18 mouse cellular contexts compared by ENCODE assay signal in the genomic region with DNA sequence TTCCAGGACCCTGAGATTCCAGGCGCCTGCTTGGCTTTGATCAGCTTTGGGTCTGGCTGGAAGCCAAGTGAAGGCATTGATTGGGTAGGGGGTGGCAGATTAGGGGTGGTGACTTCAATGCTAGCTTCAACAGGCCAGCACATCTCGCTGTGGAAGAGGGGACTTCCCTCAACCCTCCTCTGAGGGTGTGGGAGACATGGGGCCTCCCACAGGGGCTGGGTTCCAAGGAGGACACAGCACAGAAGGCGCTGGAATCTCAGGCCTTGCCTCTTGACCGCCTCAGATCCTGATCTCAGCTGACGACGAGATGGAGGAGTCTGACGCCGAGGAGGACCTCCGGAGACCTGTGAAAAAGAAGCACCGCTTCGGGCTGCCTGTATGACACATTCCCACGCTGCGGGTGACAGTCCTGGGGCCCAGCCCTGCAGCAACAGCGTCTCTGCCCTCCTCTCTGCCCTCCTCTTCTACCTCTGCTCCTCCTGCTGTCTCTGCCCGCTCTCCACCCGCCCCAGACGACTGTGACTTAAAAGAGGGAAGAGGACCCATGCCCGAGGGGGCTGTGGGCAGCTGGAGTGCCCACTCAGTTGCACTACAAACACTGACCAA. TPM values are rescaled to one million over a fixed set of nuclear protein-coding genes. Genes with fewer than 3 reads are reported as not detected.
DNase-seq lines count a peak whose midpoint lies in the region; ATAC-seq and TF ChIP-seq lines count a peak whose summit lies in the region.
"Had no signal": no experiment of that assay in that cellular context is flagged by ENCODE, and none has a peak within 500 bp of the region (broad histone marks: within the 10 kb centered on the region; RNA-seq: fewer than 3 reads in every experiment).

No protein-coding gene starts in this region.

- H3K36me3 ChIP-seq in heart, embryonic 13.5 days = peaks cover 38% of the 10 kb centered on the region
- H3K36me3 ChIP-seq in liver, adult 2 months (ENCODE audit: control insufficient read depth, insufficient read depth, low read length) = no peaks in the 10 kb centered on the region
- peaks cover 10% of the 10 kb centered on the region; the same call in 1 of the 2 replicates for H3K36me3 ChIP-seq in liver, embryonic 11.5 days (ENCODE audit: control insufficient read depth, insufficient read depth, low read length)
- no peaks in the 10 kb centered on the region for H3K36me3 ChIP-seq in thymus, adult 2 months (ENCODE audit: control insufficient read depth, insufficient read depth, low read length)
- H3K36me3 ChIP-seq: stomach, embryonic 15.5 days had no signal

- intact Hi-C loops in heart, postnatal 10 days (cut with DNase I) = no loop called here

- peaks cover 51% of the 10 kb centered on the region for H3K4me1 ChIP-seq in heart, embryonic 13.5 days
- peaks cover 28% of the 10 kb centered on the region for H3K4me1 ChIP-seq in liver, adult 2 months (ENCODE audit: control insufficient read depth, insufficient read depth, low read length)
- peaks cover 43% of the 10 kb centered on the region for H3K4me1 ChIP-seq in liver, embryonic 11.5 days (replicated peaks; ENCODE audit: control insufficient read depth, insufficient read depth, low read length)
- H3K4me1 ChIP-seq in thymus, adult 2 months (replicated peaks; ENCODE audit: control insufficient read depth, insufficient read depth, low read length) = no peaks in the 10 kb centered on the region
- H3K4me1 ChIP-seq: neural tube, embryonic 12.5 days had no signal

- no peak for TF ChIP-seq CTCF in liver, adult 2 months (IDR thresholded peaks at IDR 0.05; ENCODE audit: low read depth, low read length)
- no peak for TF ChIP-seq CTCF in thymus, adult 2 months (IDR thresholded peaks at IDR 0.05; ENCODE audit: borderline replicate concordance, control insufficient read depth, extremely low read depth, insufficient read depth, low read length, poor library complexity)

- no peaks in the 10 kb centered on the region for H3K9me3 ChIP-seq in heart, embryonic 13.5 days
- H3K9me3 ChIP-seq in liver, embryonic 11.5 days (ENCODE audit: control insufficient read depth, low read length) = no peaks in the 10 kb centered on the region
- H3K9me3 ChIP-seq: embryonic facial prominence, embryonic 12.5 days; limb, embryonic 12.5 days; megakaryocyte, embryonic 14.5 days; neural tube, embryonic 12.5 days; stomach, embryonic 15.5 days had no signal

- no peak for ATAC-seq in heart, embryonic 13.5 days (ENCODE audit: extremely low read depth, insufficient number of reproducible peaks, low FRiP score, low TSS enrichment)
- no peak for ATAC-seq in liver, embryonic 11.5 days (replicated peaks; ENCODE audit: low FRiP score)

- DNase-seq in heart, postnatal 10 days = no peak
- no peak for DNase-seq in liver, adult 2 months (ENCODE audit: extremely low read depth, low read depth, low spot score)
- no peak for DNase-seq in liver
- no peak for DNase-seq in liver, embryonic 11.5 days (ENCODE audit: low spot score)
- peak; percentile 74 for DNase-seq in lung, postnatal 10 days
- DNase-seq in thymus, adult 2 months = no peak
- DNase-seq in gastrocnemius, adult 18-20 months (ENCODE audit: low spot score) = no peak
- DNase-seq: cerebellum, adult 18-20 months; heart, postnatal 36 days; thymus, postnatal 25 days had no signal

- no peaks in the 10 kb centered on the region for H3K27me3 ChIP-seq in heart, embryonic 13.5 days (replicated peaks)
- no peaks in the 10 kb centered on the region for H3K27me3 ChIP-seq in liver, adult 2 months (ENCODE audit: control insufficient read depth, insufficient read depth, low read length)
- H3K27me3 ChIP-seq in liver, embryonic 11.5 days (replicated peaks; ENCODE audit: control insufficient read depth, insufficient read depth, low read length) = no peaks in the 10 kb centered on the region
- no peaks in the 10 kb centered on the region for H3K27me3 ChIP-seq in thymus, adult 2 months (ENCODE audit: control insufficient read depth, insufficient read depth, low read length)
- H3K27me3 ChIP-seq: embryonic facial prominence, embryonic 12.5 days; limb, embryonic 12.5 days; megakaryocyte, embryonic 14.5 days; neural tube, embryonic 12.5 days; stomach, embryonic 15.5 days had no signal

- no peak overlapping the region for H3K27ac ChIP-seq in heart, embryonic 13.5 days (replicated peaks)
- H3K27ac ChIP-seq in liver, adult 2 months (replicated peaks; ENCODE audit: insufficient read depth, low read depth, low read length) = peak overlapping the region; percentile 51
- H3K27ac ChIP-seq in liver, embryonic 11.5 days (ENCODE audit: low read depth, low read length) = peak overlapping the region; percentile 66
- no peak overlapping the region for H3K27ac ChIP-seq in thymus, adult 2 months (ENCODE audit: control insufficient read depth, insufficient read depth, low read length)
- H3K27ac ChIP-seq: embryonic facial prominence, embryonic 12.5 days; left cerebral cortex, adult 2 months; limb, embryonic 12.5 days; neural tube, embryonic 12.5 days; stomach, embryonic 15.5 days had no signal

- WGBS in heart, embryonic 13.5 days = 48% methylated on average over 18 of the region's 18 CpGs
- 80% methylated on average over 18 of the region's 18 CpGs for WGBS in liver, adult 2 months
- WGBS in liver, embryonic 11.5 days = 80% methylated on average over 18 of the region's 18 CpGs
- WGBS in thymus, adult 2 months = 97% methylated on average over 18 of the region's 18 CpGs

- peak overlapping the region; percentile 37; the same call in 1 of the 2 replicates for H3K9ac ChIP-seq in heart, embryonic 13.5 days
- no peak overlapping the region for H3K9ac ChIP-seq in liver, adult 2 months (ENCODE audit: low read depth, low read length)
- no peak overlapping the region; the same call in 1 of the 2 replicates for H3K9ac ChIP-seq in liver, embryonic 11.5 days (ENCODE audit: low read depth, low read length)
- H3K9ac ChIP-seq: embryonic facial prominence, embryonic 12.5 days; limb, embryonic 12.5 days; neural tube, embryonic 12.5 days; stomach, embryonic 15.5 days had no signal

- no peak for TF ChIP-seq POLR2A in liver, adult 2 months (IDR thresholded peaks at IDR 0.05; ENCODE audit: extremely low read depth, insufficient read depth, low read length)
- no peak for TF ChIP-seq POLR2A in thymus, adult 2 months (IDR thresholded peaks at IDR 0.05; ENCODE audit: control insufficient read depth, extremely low read depth, insufficient read depth, low read length, poor library complexity)

- H3K4me2 ChIP-seq in heart, embryonic 13.5 days = no peak overlapping the region
- H3K4me2 ChIP-seq in liver, embryonic 11.5 days = no peak overlapping the region
- H3K4me2 ChIP-seq: embryonic facial prominence, embryonic 12.5 days; limb, embryonic 12.5 days; neural tube, embryonic 12.5 days; stomach, embryonic 15.5 days had no signal

- no peaks in the 10 kb centered on the region for H3K79me2 ChIP-seq in liver, adult 2 months (ENCODE audit: control insufficient read depth, insufficient read depth, low read length)

- no peak overlapping the region for H3K4me3 ChIP-seq in heart, embryonic 13.5 days
- H3K4me3 ChIP-seq in liver, adult 2 months (ENCODE audit: insufficient read depth, low read depth, low read length) = no peak overlapping the region
- H3K4me3 ChIP-seq in liver, embryonic 11.5 days (ENCODE audit: low read depth, low read length) = no peak overlapping the region
- no peak overlapping the region for H3K4me3 ChIP-seq in thymus, adult 2 months (ENCODE audit: control insufficient read depth, insufficient read depth, low read length)
- H3K4me3 ChIP-seq: embryonic facial prominence, embryonic 12.5 days; left cerebral cortex, adult 2 months; limb, embryonic 12.5 days; megakaryocyte, embryonic 14.5 days; neural tube, embryonic 12.5 days; stomach, embryonic 15.5 days had no signal

RNA-seq across cellular contexts. Expression of gene Mustn1, which starts 4.8 kb away (rescaled TPM):
- polyA plus RNA-seq in heart, embryonic 13.5 days (2015; fragmentation: Nextera tagmentation; extraction: Ambion mirVana) = 2.5 and 2.6 TPM in 2 replicates
- 10 to 100 TPM; 12.7 to 13.8 TPM for total RNA-seq in heart, postnatal 10 days (2021)
- 1.0 and 2.3 TPM in 2 replicates for total RNA-seq in liver, adult 2 months (2014; rRNA removed)
- 4.1 and 4.4 TPM in 2 replicates for polyA plus RNA-seq in liver, adult 2 months (2012; rRNA removed)
- 0.25 and 0.45 TPM in 2 replicates for polyA plus RNA-seq in liver, embryonic 11.5 days (2014; fragmentation: Nextera tagmentation; extraction: Ambion mirVana)
- 3.1 TPM in 2 replicates for polyA plus RNA-seq in thymus, adult 2 months (2012; rRNA removed)
- 100 to 1,000 TPM in 1 of 2 experiments, 10 to 100 TPM in 1; 81.2 to 174 TPM for total RNA-seq in gastrocnemius, adult 18-20 months (2021)

RNA-seq across cellular contexts. Expression of gene Itih4, which starts 12.1 kb away (rescaled TPM):
- polyA plus RNA-seq in heart, embryonic 13.5 days (2015; fragmentation: Nextera tagmentation; extraction: Ambion mirVana) = 0.12 and 1.1 TPM in 2 replicates
- 1 to 10 TPM; 3.2 to 4.4 TPM for total RNA-seq in heart, postnatal 10 days (2021)
- 1,004 and 1,280 TPM in 2 replicates for total RNA-seq in liver, adult 2 months (2014; rRNA removed)
- 1,016 and 1,052 TPM in 2 replicates for polyA plus RNA-seq in liver, adult 2 months (2012; rRNA removed)
- 3.4 and 4.4 TPM in 2 replicates for polyA plus RNA-seq in liver, embryonic 11.5 days (2014; fragmentation: Nextera tagmentation; extraction: Ambion mirVana)
- polyA plus RNA-seq in thymus, adult 2 months (2012; rRNA removed) = 1.4 and 3.6 TPM in 2 replicates
- total RNA-seq in gastrocnemius, adult 18-20 months (2021) = under 1 TPM; 0.09 to 1.00 TPM
- polyA plus RNA-seq: embryonic facial prominence, embryonic 12.5 days; forebrain, embryonic 11.5 days; neural tube, embryonic 12.5 days had no signal

RNA-seq across cellular contexts. Expression of gene Tmem110, which starts 48.8 kb away (rescaled TPM):
- polyA plus RNA-seq in heart, embryonic 13.5 days (2015; fragmentation: Nextera tagmentation; extraction: Ambion mirVana) = 14.7 and 15.0 TPM in 2 replicates
- 10 to 100 TPM; 10.0 to 13.2 TPM for total RNA-seq in heart, postnatal 10 days (2021)
- total RNA-seq in liver, adult 2 months (2014; rRNA removed) = 3.7 and 4.1 TPM in 2 replicates
- 7.5 and 8.2 TPM in 2 replicates for polyA plus RNA-seq in liver, adult 2 months (2012; rRNA removed)
- polyA plus RNA-seq in liver, embryonic 11.5 days (2014; fragmentation: Nextera tagmentation; extraction: Ambion mirVana) = 22.6 and 26.1 TPM in 2 replicates
- polyA plus RNA-seq in thymus, adult 2 months (2012; rRNA removed) = 20.1 and 27.6 TPM in 2 replicates
- total RNA-seq in gastrocnemius, adult 18-20 months (2021) = 10 to 100 TPM in 1 of 2 experiments, 1 to 10 TPM in 1; 5.9 to 10.2 TPM

RNA-seq across cellular contexts. Expression of gene Itih3, which starts 49.4 kb away (rescaled TPM):
- polyA plus RNA-seq in heart, embryonic 13.5 days (2015; fragmentation: Nextera tagmentation; extraction: Ambion mirVana) = 1.5 and 5.1 TPM in 2 replicates
- under 1 TPM; 0.64 to 0.89 TPM for total RNA-seq in heart, postnatal 10 days (2021)
- 603 and 791 TPM in 2 replicates for total RNA-seq in liver, adult 2 months (2014; rRNA removed)
- polyA plus RNA-seq in liver, adult 2 months (2012; rRNA removed) = 335 and 492 TPM in 2 replicates
- 57.8 and 64.8 TPM in 2 replicates for polyA plus RNA-seq in liver, embryonic 11.5 days (2014; fragmentation: Nextera tagmentation; extraction: Ambion mirVana)
- 0.19 and 0.66 TPM in 2 replicates for polyA plus RNA-seq in thymus, adult 2 months (2012; rRNA removed)
- total RNA-seq in gastrocnemius, adult 18-20 months (2021) = under 1 TPM; 0.37 to 0.40 TPM
- polyA plus RNA-seq: limb, embryonic 12.5 days had no signal

Comparison
In these comparisons a context has a peak if more than half of its experiments do, and no peak if none do; other contexts are left out.
1. RNA of gene Itih4, which starts 12.1 kb away (polyA plus RNA-seq): 1,016 to 1,052 TPM in liver, adult 2 months; 3.4 to 4.4 TPM in liver, embryonic 11.5 days, 1.4 to 3.6 TPM in thymus, adult 2 months and 0.12 to 1.1 TPM in heart, embryonic 13.5 days; every median in the first group is over 100 times any median in the second.
2. H3K27ac ChIP-seq: peak in liver, adult 2 months (single experiment) and liver, embryonic 11.5 days (single experiment); none in heart, embryonic 13.5 days (single experiment) and thymus, adult 2 months (single experiment).